Mouse (Mus musculus): Measurements from ENCODE around the gene Zfp518b. TPM values are rescaled to one million over a fixed set of nuclear protein-coding genes. Genes with fewer than 3 reads are reported as not detected.
A peak's percentile ranks its signal among the peaks of the same experiment; 100 is the strongest.

Gene Zfp518b
- polyA plus RNA-seq, 1 experiment from 2014 or later = 22.0 TPM

GRCm38 (mm10) chr5:38641526-38641925 is 43.1 kb downstream of the Zfp518b start:
- Histone ChIP-seq H3K9me3 (ENCODE audit: control insufficient read depth, low read depth, low read length) (no peaks in the 10 kb centered on the region), H3K4me1 (ENCODE audit: control insufficient read depth, insufficient read depth, low read length) (no peaks in the 10 kb centered on the region), H3K9ac (replicated peaks; ENCODE audit: low read depth, low read length) (no peak overlapping the region), H3K4me3 (ENCODE audit: low read depth, low read length) (no peak overlapping the region), H3K27ac (ENCODE audit: low read length) (no peak overlapping the region), H3K36me3 (ENCODE audit: control insufficient read depth, insufficient read depth, low read length) (no peaks in the 10 kb centered on the region), H3K27me3 (ENCODE audit: control insufficient read depth, insufficient read depth, low read length) (no peaks in the 10 kb centered on the region), H3K4me2 (replicated peaks; ENCODE audit: low read depth, low read length) (no peak overlapping the region)
- ATAC-seq (ENCODE audit: insufficient number of reproducible peaks, insufficient read depth, low FRiP score, low read depth) = no peak

GRCm38 (mm10) chr5:38636301-38636749 is 48.3 kb downstream of the Zfp518b start:
- Histone ChIP-seq H3K4me1 (ENCODE audit: control insufficient read depth, insufficient read depth, low read length) (no peaks in the 10 kb centered on the region), H3K9me3 (ENCODE audit: control insufficient read depth, low read depth, low read length) (no peaks in the 10 kb centered on the region)

GRCm38 (mm10) chr5:38635696-38636095 is 48.9 kb downstream of the Zfp518b start:
- 76% methylated on average over 1 of the region's 1 CpGs for WGBS
- no peaks in the 10 kb centered on the region for H3K36me3 ChIP-seq (ENCODE audit: control insufficient read depth, insufficient read depth, low read length)

More at GRCm38 (mm10) chr5:38636301-38636749, 48.3 kb downstream of the Zfp518b start:
- H3K4me3 ChIP-seq (ENCODE audit: low read depth, low read length) = no peak overlapping the region
- no peaks in the 10 kb centered on the region for H3K27me3 ChIP-seq (ENCODE audit: control insufficient read depth, insufficient read depth, low read length)
- no peak overlapping the region for H3K4me2 ChIP-seq (replicated peaks; ENCODE audit: low read depth, low read length)
- WGBS = 75% methylated on average over 5 of the region's 5 CpGs
- ATAC-seq (ENCODE audit: insufficient number of reproducible peaks, insufficient read depth, low FRiP score, low read depth) = no peak
- no peaks in the 10 kb centered on the region for H3K36me3 ChIP-seq (ENCODE audit: control insufficient read depth, insufficient read depth, low read length)
- no peak overlapping the region for H3K9ac ChIP-seq (replicated peaks; ENCODE audit: low read depth, low read length)
- H3K27ac ChIP-seq (ENCODE audit: low read length) = no peak overlapping the region

GRCm38 (mm10) chr5:38634321-38635164 is 50.1 kb downstream of the Zfp518b start:
- no peak for ATAC-seq (ENCODE audit: insufficient number of reproducible peaks, insufficient read depth, low FRiP score, low read depth)
- Histone ChIP-seq H3K9me3 (ENCODE audit: control insufficient read depth, low read depth, low read length) (no peaks in the 10 kb centered on the region), H3K9ac (replicated peaks; ENCODE audit: low read depth, low read length) (no peak overlapping the region), H3K36me3 (ENCODE audit: control insufficient read depth, insufficient read depth, low read length) (no peaks in the 10 kb centered on the region), H3K27ac (ENCODE audit: low read length) (no peak overlapping the region), H3K4me2 (replicated peaks; ENCODE audit: low read depth, low read length) (no peak overlapping the region), H3K4me3 (ENCODE audit: low read depth, low read length) (no peak overlapping the region), H3K4me1 (ENCODE audit: control insufficient read depth, insufficient read depth, low read length) (no peaks in the 10 kb centered on the region), H3K27me3 (ENCODE audit: control insufficient read depth, insufficient read depth, low read length) (no peaks in the 10 kb centered on the region)
- 68% methylated on average over 11 of the region's 11 CpGs for WGBS

More at GRCm38 (mm10) chr5:38635696-38636095, 48.9 kb downstream of the Zfp518b start:
- H3K4me2 ChIP-seq (replicated peaks; ENCODE audit: low read depth, low read length) = no peak overlapping the region
- H3K4me1 ChIP-seq (ENCODE audit: control insufficient read depth, insufficient read depth, low read length) = no peaks in the 10 kb centered on the region
- no peaks in the 10 kb centered on the region for H3K27me3 ChIP-seq (ENCODE audit: control insufficient read depth, insufficient read depth, low read length)
- H3K9ac ChIP-seq (replicated peaks; ENCODE audit: low read depth, low read length) = no peak overlapping the region
- H3K4me3 ChIP-seq (ENCODE audit: low read depth, low read length) = no peak overlapping the region
- no peak overlapping the region for H3K27ac ChIP-seq (ENCODE audit: low read length)
- H3K9me3 ChIP-seq (ENCODE audit: control insufficient read depth, low read depth, low read length) = no peaks in the 10 kb centered on the region
- no peak for ATAC-seq (ENCODE audit: insufficient number of reproducible peaks, insufficient read depth, low FRiP score, low read depth)

- no peak overlapping the region for H3K4me2 ChIP-seq (replicated peaks; ENCODE audit: low read depth, low read length)
- ATAC-seq (ENCODE audit: insufficient number of reproducible peaks, insufficient read depth, low FRiP score, low read depth) = peak; percentile 34; the same call in 1 of the 2 replicates
- no peak overlapping the region for H3K4me3 ChIP-seq (ENCODE audit: low read depth, low read length)
- no peaks in the 10 kb centered on the region for H3K9me3 ChIP-seq (ENCODE audit: control insufficient read depth, low read depth, low read length)
- no peaks in the 10 kb centered on the region for H3K27me3 ChIP-seq (ENCODE audit: control insufficient read depth, insufficient read depth, low read length)
- no peak overlapping the region for H3K27ac ChIP-seq (ENCODE audit: low read length)
- H3K4me1 ChIP-seq (ENCODE audit: control insufficient read depth, insufficient read depth, low read length) = no peaks in the 10 kb centered on the region
- H3K36me3 ChIP-seq (ENCODE audit: control insufficient read depth, insufficient read depth, low read length) = no peaks in the 10 kb centered on the region
- H3K9ac ChIP-seq (replicated peaks; ENCODE audit: low read depth, low read length) = no peak overlapping the region
- 68% methylated on average over 13 of the region's 13 CpGs for WGBS
Observed at GRCm38 (mm10) chr5:38632463-38633449, 51.9 kb downstream of the Zfp518b start.

GRCm38 (mm10) chr5:38628023-38628422 is 56.6 kb downstream of the Zfp518b start:
- Histone ChIP-seq H3K4me2 (replicated peaks; ENCODE audit: low read depth, low read length) (no peak overlapping the region), H3K9ac (replicated peaks; ENCODE audit: low read depth, low read length) (no peak overlapping the region), H3K36me3 (ENCODE audit: control insufficient read depth, insufficient read depth, low read length) (no peaks in the 10 kb centered on the region), H3K27me3 (ENCODE audit: control insufficient read depth, insufficient read depth, low read length) (no peaks in the 10 kb centered on the region), H3K27ac (ENCODE audit: low read length) (no peak overlapping the region), H3K4me3 (ENCODE audit: low read depth, low read length) (no peak overlapping the region), H3K4me1 (ENCODE audit: control insufficient read depth, insufficient read depth, low read length) (no peaks in the 10 kb centered on the region), H3K9me3 (ENCODE audit: control insufficient read depth, low read depth, low read length) (no peaks in the 10 kb centered on the region)
- ATAC-seq (ENCODE audit: insufficient number of reproducible peaks, insufficient read depth, low FRiP score, low read depth) = no peak
- 43% methylated on average over 2 of the region's 2 CpGs for WGBS

- WGBS = 68% methylated on average over 3 of the region's 3 CpGs
- no peak for ATAC-seq (ENCODE audit: insufficient number of reproducible peaks, insufficient read depth, low FRiP score, low read depth)
- no peaks in the 10 kb centered on the region for H3K36me3 ChIP-seq (ENCODE audit: control insufficient read depth, insufficient read depth, low read length)
Observed at GRCm38 (mm10) chr5:38626883-38627282, 57.7 kb downstream of the Zfp518b start.

GRCm38 (mm10) chr5:38620783-38621182 is 63.8 kb downstream of the Zfp518b start:
- Histone ChIP-seq H3K4me1 (ENCODE audit: control insufficient read depth, insufficient read depth, low read length) (no peaks in the 10 kb centered on the region), H3K27me3 (ENCODE audit: control insufficient read depth, insufficient read depth, low read length) (no peaks in the 10 kb centered on the region), H3K27ac (ENCODE audit: low read length) (no peak overlapping the region), H3K9ac (replicated peaks; ENCODE audit: low read depth, low read length) (no peak overlapping the region), H3K36me3 (ENCODE audit: control insufficient read depth, insufficient read depth, low read length) (no peaks in the 10 kb centered on the region), H3K9me3 (ENCODE audit: control insufficient read depth, low read depth, low read length) (no peaks in the 10 kb centered on the region), H3K4me2 (replicated peaks; ENCODE audit: low read depth, low read length) (no peak overlapping the region), H3K4me3 (ENCODE audit: low read depth, low read length) (no peak overlapping the region)
- no peak for ATAC-seq (ENCODE audit: insufficient number of reproducible peaks, insufficient read depth, low FRiP score, low read depth)
- WGBS = 30% methylated on average over 5 of the region's 5 CpGs

More at GRCm38 (mm10) chr5:38626883-38627282, 57.7 kb downstream of the Zfp518b start:
- Histone ChIP-seq H3K4me3 (ENCODE audit: low read depth, low read length) (no peak overlapping the region), H3K27me3 (ENCODE audit: control insufficient read depth, insufficient read depth, low read length) (no peaks in the 10 kb centered on the region), H3K9me3 (ENCODE audit: control insufficient read depth, low read depth, low read length) (no peaks in the 10 kb centered on the region), H3K4me1 (ENCODE audit: control insufficient read depth, insufficient read depth, low read length) (no peaks in the 10 kb centered on the region), H3K4me2 (replicated peaks; ENCODE audit: low read depth, low read length) (no peak overlapping the region), H3K9ac (replicated peaks; ENCODE audit: low read depth, low read length) (no peak overlapping the region), H3K27ac (ENCODE audit: low read length) (no peak overlapping the region)
